Mouse (Mus musculus) heart, adult 2 months (tissue): ENCODE measurements at regions not wholly inside any gene's neighbourhood (a gene's known extent, or its start where the extent isn't known, plus 50 kb on each side); places are given as distances from the start of the nearest gene placed in this dataset.

Experiments
- EP300 ChIP-seq: fragments of 200-500 bp; IDR thresholded peaks from 2 replicates; pipeline ENCODE4 v1.6.1; 2011; ENCODE audit warnings: low read depth, low read length, control low read depth; ENCODE audit not compliant: insufficient read depth
- POLR2A ChIP-seq: fragments of 200-500 bp; IDR thresholded peaks from 2 replicates; pipeline ENCODE4 v1.6.1; 2011; ENCODE audit warnings: mild to moderate bottlenecking, low read depth, low read length, control low read depth; ENCODE audit not compliant: insufficient read depth

DNA sequence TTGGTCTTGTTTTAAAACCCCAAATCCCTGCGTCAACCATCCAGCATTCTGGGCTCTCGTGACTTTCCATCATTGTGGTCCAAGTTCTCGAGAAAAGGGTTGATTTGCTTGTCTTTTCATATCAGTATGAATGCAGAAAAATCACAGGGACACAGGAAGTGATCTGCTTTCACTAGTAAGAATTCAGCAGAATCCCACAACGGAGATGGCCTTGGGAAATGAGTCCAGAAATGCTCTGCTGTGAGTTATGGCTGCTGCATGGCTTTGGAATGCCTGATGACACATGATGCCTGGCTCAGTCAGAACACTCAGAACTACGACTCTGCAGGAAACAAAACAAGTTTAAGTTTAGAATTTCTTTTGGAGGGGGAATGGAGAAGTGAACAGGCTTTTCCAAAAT, 156.7 kb upstream of the Zfhx3 start:
- TF ChIP-seq POLR2A (no peak), EP300 (no peak)
